Mouse (Mus musculus): ENCODE data around the gene Fgfr3.

The Fgfr3 gene

GRCm38 (mm10) chr5:33697947-33698512 is 23.4 kb upstream of the Fgfr3 start:
- DNase-seq (ENCODE audit: low spot score in 2 of 2) = peak; percentile 44 to 64

GRCm38 (mm10) chr5:33698669-33699068 is 22.8 kb upstream of the Fgfr3 start:
- no peak for DNase-seq (ENCODE audit: low spot score in 2 of 2)

- DNase-seq (ENCODE audit: low spot score in 2 of 2) = no peak
Measured at GRCm38 (mm10) chr5:33700010-33700409, 21.5 kb upstream of the Fgfr3 start.

- no peak for DNase-seq (ENCODE audit: low spot score in 2 of 2)
Measured at GRCm38 (mm10) chr5:33701832-33702231, 19.6 kb upstream of the Fgfr3 start.

- no peak for DNase-seq (ENCODE audit: low spot score in 2 of 2)
Measured at GRCm38 (mm10) chr5:33703999-33704398, 17.5 kb upstream of the Fgfr3 start.

- DNase-seq (ENCODE audit: low spot score in 2 of 2) = peak in 1 of 2 experiments; percentile 47
Measured at GRCm38 (mm10) chr5:33704945-33705611, 16.4 kb upstream of the Fgfr3 start.

- no peak for DNase-seq (ENCODE audit: low spot score in 2 of 2)
Measured at GRCm38 (mm10) chr5:33705612-33706349, 15.7 kb upstream of the Fgfr3 start.

GRCm38 (mm10) chr5:33706350-33706629 is 15.2 kb upstream of the Fgfr3 start:
- DNase-seq (ENCODE audit: low spot score in 2 of 2) = no peak

GRCm38 (mm10) chr5:33707163-33707562 is 14.3 kb upstream of the Fgfr3 start:
- DNase-seq (ENCODE audit: low spot score in 2 of 2) = no peak

- no peak for DNase-seq (ENCODE audit: low spot score in 2 of 2)
Measured at GRCm38 (mm10) chr5:33709037-33709436, 12.4 kb upstream of the Fgfr3 start.

GRCm38 (mm10) chr5:33712550-33712949 is 8.9 kb upstream of the Fgfr3 start:
- DNase-seq (ENCODE audit: low spot score in 2 of 2) = no peak

- DNase-seq (ENCODE audit: low spot score in 2 of 2) = no peak
Measured at GRCm38 (mm10) chr5:33715182-33715581, 6.3 kb upstream of the Fgfr3 start.

- DNase-seq (ENCODE audit: low spot score in 2 of 2) = no peak
Measured at GRCm38 (mm10) chr5:33716467-33716866, 5.0 kb upstream of the Fgfr3 start.

- no peak for DNase-seq (ENCODE audit: low spot score in 2 of 2)
Measured at GRCm38 (mm10) chr5:33718460-33718859, 3.0 kb upstream of the Fgfr3 start.

GRCm38 (mm10) chr5:33720852-33721490 is 503 bp upstream of the Fgfr3 start:
- DNase-seq (ENCODE audit: low spot score in 2 of 2) = no peak

GRCm38 (mm10) chr5:33722266-33723018 is 968 bp downstream of the Fgfr3 start:
- no peak for DNase-seq (ENCODE audit: low spot score in 2 of 2)

GRCm38 (mm10) chr5:33723019-33723640 is 1.7 kb downstream of the Fgfr3 start:
- no peak for DNase-seq (ENCODE audit: low spot score in 2 of 2)

GRCm38 (mm10) chr5:33723641-33724465 is 2.4 kb downstream of the Fgfr3 start:
- no peak for DNase-seq (ENCODE audit: low spot score in 2 of 2)

GRCm38 (mm10) chr5:33726081-33726647 is 4.7 kb downstream of the Fgfr3 start:
- DNase-seq (ENCODE audit: low spot score in 2 of 2) = no peak

GRCm38 (mm10) chr5:33726891-33727290 is 5.4 kb downstream of the Fgfr3 start:
- DNase-seq (ENCODE audit: low spot score in 2 of 2) = no peak
